Mouse (Mus musculus): Measurements from ENCODE around the gene Pls3.

DNA sequence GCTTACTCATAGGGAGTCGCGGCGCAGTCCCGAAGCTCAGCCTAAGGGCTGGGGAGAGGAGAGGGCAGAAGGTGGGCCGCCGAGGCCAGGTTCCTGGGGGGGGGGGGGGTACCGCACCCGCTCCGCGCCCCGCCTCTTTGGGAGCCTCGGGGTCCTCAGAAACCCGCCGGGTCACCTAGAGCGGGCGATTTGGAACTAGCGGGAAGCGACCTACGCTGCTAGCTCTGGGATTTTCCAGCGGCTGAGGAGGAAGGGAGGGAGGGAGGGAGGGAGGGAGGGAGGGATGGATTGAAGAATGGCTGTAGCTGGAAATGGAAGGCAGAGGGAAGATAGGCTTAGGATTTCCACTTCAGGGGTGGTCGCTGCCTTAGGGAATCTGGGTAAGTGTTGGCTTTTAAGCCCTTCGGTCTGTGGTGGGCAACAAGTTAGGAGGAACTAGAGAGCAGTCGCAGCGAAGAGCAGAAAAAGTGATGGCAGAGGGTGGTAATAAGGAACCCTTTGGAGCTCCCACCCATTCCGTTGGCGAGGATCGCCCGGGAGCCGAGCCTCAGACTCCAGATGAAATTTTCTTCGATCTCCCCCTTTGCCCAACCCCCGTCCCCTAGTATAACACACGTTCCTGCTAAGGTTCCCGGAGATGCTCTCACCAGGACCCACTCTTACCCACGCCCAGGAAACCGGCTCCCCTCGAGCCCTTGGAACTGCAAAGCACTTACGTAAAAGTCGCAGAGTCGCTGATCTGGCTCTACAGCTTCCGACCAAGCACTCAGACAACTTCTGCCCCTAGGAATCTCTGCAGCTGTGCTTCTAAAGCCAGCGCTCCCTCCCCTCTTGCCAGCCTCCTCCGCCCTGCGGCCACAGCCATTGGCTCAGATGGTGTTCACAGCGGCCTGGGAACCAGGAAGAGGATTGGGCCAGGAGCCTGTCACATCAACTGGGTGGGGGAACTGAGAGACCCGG lies at the start of gene Pls3:
- TF ChIP-seq TAL1 (IDR thresholded peaks at IDR 0.05; ENCODE audit: low read length) (no peak), GATA1 (IDR thresholded peaks at IDR 0.05; ENCODE audit: low read length) (no peak)

All from erythroblast, embryonic 14.5 days (primary cell).